Mouse (Mus musculus): ENCODE data around the gene 2300009A05Rik.

The 2300009A05Rik gene

GRCm38 (mm10) chr9:63398611-63399462 is at the start of gene 2300009A05Rik:
2300009A05Rik (minus strand) TSS chr9:63399246.
- peak; percentile 98 to 99 for DNase-seq (ENCODE audit: inconsistent age in 2 of 2, low spot score in 1 of 2)

- DNase-seq (ENCODE audit: inconsistent age in 2 of 2, low spot score in 1 of 2), result no peak
Observed at GRCm38 (mm10) chr9:63443695-63444094, 44.6 kb upstream of the 2300009A05Rik start.

- no peak for DNase-seq (ENCODE audit: inconsistent age in 2 of 2, low spot score in 1 of 2)
Observed at GRCm38 (mm10) chr9:63430652-63431051, 31.6 kb upstream of the 2300009A05Rik start.

GRCm38 (mm10) chr9:63421096-63421736 is 22.2 kb upstream of the 2300009A05Rik start:
- DNase-seq (ENCODE audit: inconsistent age in 2 of 2, low spot score in 1 of 2), result no peak

- no peak for DNase-seq (ENCODE audit: inconsistent age in 2 of 2, low spot score in 1 of 2)
Observed at GRCm38 (mm10) chr9:63420396-63420795, 21.4 kb upstream of the 2300009A05Rik start.

- no peak for DNase-seq (ENCODE audit: inconsistent age in 2 of 2, low spot score in 1 of 2)
Observed at GRCm38 (mm10) chr9:63400176-63400575, 1.1 kb upstream of the 2300009A05Rik start.

- DNase-seq (ENCODE audit: inconsistent age in 2 of 2, low spot score in 1 of 2), result no peak
Observed at GRCm38 (mm10) chr9:63399463-63399815, 393 bp upstream of the 2300009A05Rik start.

- no peak for DNase-seq (ENCODE audit: inconsistent age in 2 of 2, low spot score in 1 of 2)
Observed at GRCm38 (mm10) chr9:63395612-63396011, 3.4 kb downstream of the 2300009A05Rik start.

- no peak for DNase-seq (ENCODE audit: inconsistent age in 2 of 2, low spot score in 1 of 2)
Observed at GRCm38 (mm10) chr9:63391307-63391706, 7.7 kb downstream of the 2300009A05Rik start.

- no peak for DNase-seq (ENCODE audit: inconsistent age in 2 of 2, low spot score in 1 of 2)
Observed at GRCm38 (mm10) chr9:63382761-63383160, 16.3 kb downstream of the 2300009A05Rik start.

- peak in 1 of 2 experiments; percentile 15 for DNase-seq (ENCODE audit: inconsistent age in 2 of 2, low spot score in 1 of 2)
Observed at GRCm38 (mm10) chr9:63380326-63380725, 18.7 kb downstream of the 2300009A05Rik start.

- no peak for DNase-seq (ENCODE audit: inconsistent age in 2 of 2, low spot score in 1 of 2)
Observed at GRCm38 (mm10) chr9:63378174-63378573, 20.9 kb downstream of the 2300009A05Rik start.

- peak; percentile 93 to 98 for DNase-seq (ENCODE audit: inconsistent age in 2 of 2, low spot score in 1 of 2)
Observed at GRCm38 (mm10) chr9:63377270-63378142, 21.5 kb downstream of the 2300009A05Rik start, which contains the start of gene Map2k5. Map2k5 (minus strand) TSS chr9:63377902.

GRCm38 (mm10) chr9:63373315-63373714 is 25.7 kb downstream of the 2300009A05Rik start:
- DNase-seq (ENCODE audit: inconsistent age in 2 of 2, low spot score in 1 of 2), result peak in 1 of 2 experiments; percentile 17

GRCm38 (mm10) chr9:63372541-63372940 is 26.5 kb downstream of the 2300009A05Rik start:
- DNase-seq (ENCODE audit: inconsistent age in 2 of 2, low spot score in 1 of 2), result peak in 1 of 2 experiments; percentile 20

- DNase-seq (ENCODE audit: inconsistent age in 2 of 2, low spot score in 1 of 2), result peak in 1 of 2 experiments; percentile 46
Observed at GRCm38 (mm10) chr9:63360410-63360809, 38.6 kb downstream of the 2300009A05Rik start.

GRCm38 (mm10) chr9:63359016-63359415 is 40.0 kb downstream of the 2300009A05Rik start:
- no peak for DNase-seq (ENCODE audit: inconsistent age in 2 of 2, low spot score in 1 of 2)

- peak in 1 of 2 experiments; percentile 78 for DNase-seq (ENCODE audit: inconsistent age in 2 of 2, low spot score in 1 of 2)
Observed at GRCm38 (mm10) chr9:63356721-63357120, 42.3 kb downstream of the 2300009A05Rik start.

GRCm38 (mm10) chr9:63356278-63356677 is 42.8 kb downstream of the 2300009A05Rik start:
- no peak for DNase-seq (ENCODE audit: inconsistent age in 2 of 2, low spot score in 1 of 2)

GRCm38 (mm10) chr9:63354168-63354567 is 44.9 kb downstream of the 2300009A05Rik start:
- DNase-seq (ENCODE audit: inconsistent age in 2 of 2, low spot score in 1 of 2), result peak in 1 of 2 experiments; percentile 64

GRCm38 (mm10) chr9:63350030-63350429 is 49.0 kb downstream of the 2300009A05Rik start:
- no peak for DNase-seq (ENCODE audit: inconsistent age in 2 of 2, low spot score in 1 of 2)
